Mouse (Mus musculus) E14TG2a.4 (cell line): Measurements from ENCODE around the gene 2310007B03Rik.
A peak's percentile ranks its signal among the peaks of the same experiment; 100 is the strongest.

Experiments
- H3K27me3 ChIP-seq: 2 replicates; pipeline ENCODE4 v1.6.1; 2014; ENCODE audit warnings: low read length, control low read depth; ENCODE audit not compliant: insufficient read depth
- H3K36me3 ChIP-seq: 2 replicates; pipeline ENCODE4 v1.6.1; 2014; ENCODE audit warnings: low read length, control low read depth; ENCODE audit not compliant: insufficient read depth
- H3K4me1 ChIP-seq: replicated peaks from 2 replicates; pipeline ENCODE4 v1.6.1; 2014; ENCODE audit warnings: low read depth, low read length, control low read depth
- H3K4me3 ChIP-seq: replicated peaks from 2 replicates; pipeline ENCODE4 v1.5.1; 2014; ENCODE audit warnings: mild to moderate bottlenecking, low read length
- H3K9me3 ChIP-seq: 2 replicates; pipeline ENCODE4 v1.6.1; 2014; ENCODE audit warnings: low read length, control low read depth
- CTCF ChIP-seq: conservative IDR thresholded peaks from 2 replicates; pipeline ENCODE4 v1.5.1; 2014; ENCODE audit warnings: low read length
- NANOG ChIP-seq: IDR thresholded peaks from 2 replicates; pipeline ENCODE4 v1.6.1; 2014; ENCODE audit warnings: borderline replicate concordance, low read length, mixed read lengths
- POU5F1 ChIP-seq: IDR thresholded peaks from 2 replicates; pipeline ENCODE4 v1.6.1; 2014; ENCODE audit warnings: low read length, borderline replicate concordance

Gene 2310007B03Rik

DNA sequence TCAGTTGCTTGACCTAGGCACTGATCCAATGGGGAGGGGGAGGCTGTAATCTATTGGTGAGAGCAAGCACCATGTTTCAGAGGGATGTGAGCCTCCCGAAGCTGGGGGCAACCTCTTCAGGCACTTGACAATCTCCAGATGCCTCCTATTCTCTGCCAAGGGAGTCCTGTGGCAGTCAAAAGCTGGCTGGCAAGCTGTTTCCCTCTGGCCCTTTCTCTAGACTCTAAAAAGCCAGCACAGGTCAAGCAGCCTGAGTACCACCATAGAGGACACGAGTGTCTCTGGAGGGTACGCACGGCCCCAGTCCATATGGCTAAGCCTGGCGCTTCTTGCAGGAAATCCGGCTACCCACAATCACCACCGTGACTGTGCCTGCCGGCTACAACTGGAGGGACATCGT, 16.6 kb downstream of the 2310007B03Rik start:
- no peak overlapping the region for H3K4me3 ChIP-seq
- no peaks in the 10 kb centered on the region for H3K9me3 ChIP-seq
- TF ChIP-seq NANOG (no peak), CTCF (no peak), POU5F1 (no peak)
- H3K4me1 ChIP-seq = no peaks in the 10 kb centered on the region
- no peaks in the 10 kb centered on the region for H3K36me3 ChIP-seq
- H3K27me3 ChIP-seq = peaks cover 20% of the 10 kb centered on the region

- Histone ChIP-seq H3K9me3 (no peaks in the 10 kb centered on the region), H3K4me3 (no peak overlapping the region), H3K36me3 (no peaks in the 10 kb centered on the region), H3K27me3 (peaks cover 20% of the 10 kb centered on the region), H3K4me1 (no peaks in the 10 kb centered on the region)
- no peak for TF ChIP-seq NANOG
- TF ChIP-seq POU5F1 = no peak
- no peak for TF ChIP-seq CTCF
Measured at GRCm38 (mm10) chr1:93142871-93143270, 17.9 kb downstream of the 2310007B03Rik start.

GRCm38 (mm10) chr1:93139713-93140112, 21.0 kb downstream of the 2310007B03Rik start:
- no peak for TF ChIP-seq CTCF
- Histone ChIP-seq H3K9me3 (no peaks in the 10 kb centered on the region), H3K36me3 (no peaks in the 10 kb centered on the region), H3K27me3 (peaks cover 17% of the 10 kb centered on the region), H3K4me3 (no peak overlapping the region), H3K4me1 (no peaks in the 10 kb centered on the region; the same call in 1 of the 2 replicates)

DNA sequence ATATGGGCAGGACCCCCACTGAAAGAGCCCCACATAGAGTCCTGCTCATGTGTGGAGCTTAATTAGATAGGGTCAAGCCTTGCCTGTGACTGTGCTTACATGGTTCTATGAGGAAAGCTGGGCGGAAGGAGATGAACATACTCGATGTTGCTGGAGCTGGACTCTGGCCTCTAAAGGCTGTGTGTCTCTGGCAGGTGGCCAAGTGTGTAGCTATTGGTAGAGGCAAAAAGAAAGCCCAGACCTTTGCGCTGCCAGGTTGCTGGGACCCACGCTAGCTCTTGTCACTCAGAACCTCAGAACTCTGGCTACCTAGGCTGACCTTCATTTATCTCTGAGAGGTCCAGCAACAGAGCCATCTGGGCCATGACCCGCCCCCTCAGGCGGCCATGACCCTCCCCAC, 22.2 kb downstream of the 2310007B03Rik start:
- H3K36me3 ChIP-seq = no peaks in the 10 kb centered on the region
- no peaks in the 10 kb centered on the region for H3K9me3 ChIP-seq
- TF ChIP-seq CTCF (no peak), NANOG (no peak)
- no peaks in the 10 kb centered on the region; the same call in 1 of the 2 replicates for H3K4me1 ChIP-seq
- H3K4me3 ChIP-seq = no peak overlapping the region
- H3K27me3 ChIP-seq = 0 out of 2 replicates have a peak, but pooled peaks cover 10% of the 10 kb centered on the region

GRCm38 (mm10) chr1:93135036-93135526, 25.7 kb downstream of the 2310007B03Rik start, which contains the start of gene Agxt:
Gene Agxt, plus strand, starts transcription at chr1:93135240.
- no peaks in the 10 kb centered on the region; the same call in 1 of the 2 replicates for H3K4me1 ChIP-seq
- peak within 1 kb of the TSS; percentile 45 for H3K4me3 ChIP-seq
- H3K36me3 ChIP-seq = no peaks in the 10 kb centered on the region
- no peaks in the 10 kb centered on the region for H3K9me3 ChIP-seq
- H3K27me3 ChIP-seq = 0 out of 2 replicates have a peak, but pooled peaks cover 4% of the 10 kb centered on the region
- TF ChIP-seq POU5F1 = no peak

- H3K4me3 ChIP-seq = no peak overlapping the region
- H3K36me3 ChIP-seq = no peaks in the 10 kb centered on the region
- no peaks in the 10 kb centered on the region; the same call in 1 of the 2 replicates for H3K4me1 ChIP-seq
- 0 out of 2 replicates have a peak, but pooled peaks cover 4% of the 10 kb centered on the region for H3K27me3 ChIP-seq
- H3K9me3 ChIP-seq = no peaks in the 10 kb centered on the region
- TF ChIP-seq CTCF = no peak
- no peak for TF ChIP-seq NANOG
- no peak for TF ChIP-seq POU5F1
Measured at GRCm38 (mm10) chr1:93132676-93133075, 28.1 kb downstream of the 2310007B03Rik start.

DNA sequence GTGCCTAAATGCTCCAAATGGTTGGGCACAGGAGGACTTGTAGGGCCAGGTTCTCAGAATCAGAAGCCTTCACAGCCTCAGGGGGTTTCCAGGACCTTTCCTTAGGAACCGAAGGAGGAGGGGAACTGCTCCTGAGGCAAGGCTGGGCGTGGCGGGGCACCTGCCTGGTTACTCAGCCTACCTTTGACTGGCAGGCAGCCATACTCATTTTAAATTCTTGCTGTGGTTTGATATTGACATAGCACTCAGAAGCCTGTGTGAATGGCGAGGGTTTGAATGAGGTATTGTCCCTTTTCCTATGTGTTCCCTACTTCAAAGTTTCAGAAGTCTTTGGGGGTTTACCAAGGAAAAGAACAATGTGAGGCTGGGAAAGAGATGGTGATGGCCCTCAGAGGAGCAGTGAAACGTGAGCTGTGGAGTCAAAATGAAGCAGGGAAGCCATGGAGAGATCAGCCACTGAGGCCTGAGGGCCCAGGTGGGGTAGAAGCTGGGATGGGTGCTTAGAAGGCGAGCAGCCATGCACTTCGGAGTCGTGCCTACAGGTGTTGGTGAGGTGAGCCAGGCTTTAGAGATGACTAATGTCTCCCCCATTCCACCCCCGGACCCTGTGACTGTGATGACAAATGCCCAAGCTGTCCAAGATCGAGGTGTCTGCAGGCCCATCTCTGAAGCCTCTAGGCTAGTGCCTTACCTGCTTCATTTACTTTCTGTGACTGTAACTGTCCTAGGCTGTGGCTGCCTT, 30.3 kb downstream of the 2310007B03Rik start:
- TF ChIP-seq POU5F1 (no peak), NANOG (no peak), CTCF (no peak)
- no peaks in the 10 kb centered on the region for H3K27me3 ChIP-seq
- H3K9me3 ChIP-seq = no peaks in the 10 kb centered on the region
- no peaks in the 10 kb centered on the region; the same call in 1 of the 2 replicates for H3K4me1 ChIP-seq
- no peaks in the 10 kb centered on the region for H3K36me3 ChIP-seq
- H3K4me3 ChIP-seq = no peak overlapping the region

DNA sequence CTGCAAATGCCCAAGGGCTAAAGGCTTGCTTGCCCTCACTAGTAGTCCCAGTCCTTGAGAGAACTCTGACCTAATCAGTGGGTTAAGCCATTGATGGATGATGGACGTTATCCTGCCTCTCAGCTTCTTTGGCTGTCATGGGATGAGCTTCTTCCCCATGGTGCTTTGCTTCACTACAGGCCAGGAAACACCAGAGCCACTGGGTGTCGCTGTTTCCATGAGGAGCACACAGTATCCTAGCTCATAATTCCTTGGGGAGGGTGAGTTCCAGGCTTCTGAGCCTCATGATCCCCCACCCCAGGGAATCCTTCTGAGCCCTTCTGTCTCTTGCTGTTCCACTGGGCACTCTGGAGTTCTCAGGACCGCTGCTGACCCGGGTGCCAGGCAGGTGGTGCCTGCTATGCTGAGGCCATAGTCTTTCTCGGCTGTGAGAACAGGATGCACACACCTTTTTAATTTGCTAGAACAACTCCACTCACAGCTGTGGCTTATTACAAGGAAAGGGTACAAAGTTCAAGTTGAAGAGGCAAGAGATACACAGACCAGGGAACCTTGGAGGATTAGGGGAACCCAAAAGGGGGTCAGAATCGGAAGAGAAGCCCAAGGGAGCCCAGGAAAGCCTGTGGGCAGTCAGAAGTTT, 31.9 kb downstream of the 2310007B03Rik start:
- Histone ChIP-seq H3K4me1 (no peaks in the 10 kb centered on the region), H3K36me3 (no peaks in the 10 kb centered on the region), H3K4me3 (no peak overlapping the region), H3K27me3 (no peaks in the 10 kb centered on the region), H3K9me3 (no peaks in the 10 kb centered on the region)
- TF ChIP-seq CTCF (peak; percentile 69), POU5F1 (no peak), NANOG (0 out of 2 replicates have a peak, but pooled peaks have one; percentile 3)
